Mouse (Mus musculus) cerebellum, postnatal 36 days (tissue): Measurements from ENCODE around the gene P3h2.

ENCODE experiments used
- DNase-seq, 2 experiments: peaks; one replicate each; pipeline ENCODE4 v3.0.0; 2021 to 2022; ENCODE audit warnings: mixed read lengths in 2 of 2

The P3h2 gene

GRCm38 (mm10) chr16:25977210-25977609 lies 128.4 kb downstream of the P3h2 start:
- no peak for DNase-seq

DNA sequence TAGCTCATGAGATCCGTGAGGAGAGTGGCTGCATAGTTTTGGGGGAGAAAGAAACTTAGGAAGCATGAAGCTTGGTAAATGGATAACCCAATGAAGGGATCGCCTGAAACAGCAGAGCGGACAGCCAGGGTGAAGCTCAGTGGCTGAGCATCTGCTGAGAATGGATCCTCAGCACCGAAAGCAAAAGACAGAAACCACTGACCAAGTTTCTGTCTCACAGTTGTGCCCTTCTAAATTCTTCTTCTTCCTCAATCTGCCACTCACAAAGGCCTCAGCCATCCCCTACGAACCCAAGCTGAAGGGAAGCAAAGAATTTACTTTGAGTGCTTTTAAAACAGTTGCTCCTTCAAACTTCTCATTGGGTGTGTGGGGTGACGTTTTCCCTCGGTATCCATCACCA lies 134.3 kb downstream of the P3h2 start:
- DNase-seq: no peak

DNA sequence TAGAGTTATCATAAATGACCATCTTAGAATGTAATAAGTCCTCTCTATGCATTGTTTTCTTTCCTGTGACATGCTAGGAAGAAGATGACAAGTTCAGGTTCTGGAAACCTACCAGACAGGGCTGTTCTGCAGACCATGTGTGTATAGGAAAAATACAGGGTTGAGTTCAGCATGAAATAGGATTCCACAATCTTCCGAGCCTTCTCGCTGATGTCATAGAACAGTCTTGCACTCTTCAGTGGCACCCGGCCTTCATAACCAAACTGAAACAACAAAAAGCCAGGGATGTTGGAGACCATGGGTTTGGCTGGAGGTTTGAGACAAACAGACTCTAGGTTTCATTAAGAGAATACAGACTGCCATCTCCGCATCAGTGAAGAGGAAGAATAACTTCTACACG lies 134.9 kb downstream of the P3h2 start:
- no peak for DNase-seq

DNA sequence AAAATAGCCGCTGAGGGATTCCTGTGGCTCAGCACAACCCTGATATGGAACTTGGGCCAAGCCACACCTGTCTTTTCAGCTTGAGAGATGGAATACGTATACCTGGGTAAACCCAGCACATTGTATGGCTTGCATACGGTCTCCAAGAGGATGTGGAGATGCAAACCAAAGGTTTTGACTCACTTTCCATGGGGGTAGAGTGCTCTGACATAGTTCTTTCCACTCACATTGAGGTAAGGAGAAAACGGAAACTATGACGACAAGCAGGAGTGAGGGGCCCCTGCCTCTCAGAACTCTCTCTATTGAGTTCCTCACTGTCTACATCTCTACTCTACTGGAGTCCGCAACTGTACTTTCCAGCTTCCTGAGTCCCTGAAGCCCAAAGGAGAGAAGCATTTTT lies 135.4 kb downstream of the P3h2 start:
- DNase-seq: no peak

- peak; percentile 28 to 64 for DNase-seq
Observed at GRCm38 (mm10) chr16:25967297-25967696, 138.3 kb downstream of the P3h2 start.

GRCm38 (mm10) chr16:25963856-25964255 lies 141.7 kb downstream of the P3h2 start:
- DNase-seq: peak; percentile 23 to 51

DNA sequence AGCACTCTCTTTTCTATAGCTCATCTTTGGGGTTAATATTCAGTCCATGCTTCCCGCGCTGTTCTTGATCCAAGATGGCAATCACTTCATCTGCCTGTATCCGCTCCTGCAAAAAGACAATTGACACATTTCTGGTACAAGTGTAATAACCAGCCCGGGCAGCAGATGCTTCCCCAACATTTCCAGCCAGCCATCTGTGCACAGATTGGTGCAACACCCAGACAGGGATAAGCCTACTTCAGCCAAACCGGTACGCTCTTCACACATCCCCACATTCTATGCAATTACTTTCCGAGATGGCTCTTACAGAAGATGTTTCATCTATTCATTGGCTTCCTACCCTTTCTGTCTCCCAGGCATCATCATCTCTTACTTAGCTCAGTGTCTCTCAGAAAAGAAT lies 145.2 kb downstream of the P3h2 start:
- peak in 1 of 2 experiments; percentile 7 for DNase-seq

- DNase-seq: no peak
Observed at GRCm38 (mm10) chr16:25959929-25960328, 145.7 kb downstream of the P3h2 start.

DNA sequence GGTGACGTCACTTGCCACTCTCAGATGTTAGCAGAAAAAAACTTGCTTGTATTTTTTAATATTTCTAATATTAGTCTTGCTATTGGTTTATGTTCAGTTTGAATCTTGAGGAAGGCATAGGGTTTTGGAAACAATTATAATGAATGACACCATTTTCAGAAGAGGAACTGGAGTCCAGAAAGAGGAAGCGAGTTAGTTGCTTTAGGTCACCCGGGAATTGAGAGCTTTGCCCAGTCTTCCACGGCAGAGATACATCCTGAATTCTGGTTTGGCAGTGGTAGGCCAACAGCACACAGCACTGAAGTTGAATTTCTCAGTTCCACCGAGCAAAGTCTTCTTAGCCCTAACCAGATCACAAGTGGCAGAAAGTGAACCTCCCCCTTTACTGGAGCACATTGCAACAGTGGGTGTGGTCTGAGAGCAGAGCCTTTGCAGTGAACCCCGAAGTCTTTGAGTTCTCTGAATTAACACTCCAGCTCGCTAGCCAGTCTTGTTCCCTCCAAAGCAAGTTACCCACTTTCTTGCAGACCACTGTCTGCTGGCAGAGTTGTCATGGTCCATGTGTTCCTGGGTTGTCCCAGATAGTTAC lies 146.8 kb downstream of the P3h2 start:
- DNase-seq: no peak

- no peak for DNase-seq
Observed at GRCm38 (mm10) chr16:25958213-25958612, 147.4 kb downstream of the P3h2 start.

GRCm38 (mm10) chr16:25956831-25957230 lies 148.8 kb downstream of the P3h2 start:
- DNase-seq: no peak

DNA sequence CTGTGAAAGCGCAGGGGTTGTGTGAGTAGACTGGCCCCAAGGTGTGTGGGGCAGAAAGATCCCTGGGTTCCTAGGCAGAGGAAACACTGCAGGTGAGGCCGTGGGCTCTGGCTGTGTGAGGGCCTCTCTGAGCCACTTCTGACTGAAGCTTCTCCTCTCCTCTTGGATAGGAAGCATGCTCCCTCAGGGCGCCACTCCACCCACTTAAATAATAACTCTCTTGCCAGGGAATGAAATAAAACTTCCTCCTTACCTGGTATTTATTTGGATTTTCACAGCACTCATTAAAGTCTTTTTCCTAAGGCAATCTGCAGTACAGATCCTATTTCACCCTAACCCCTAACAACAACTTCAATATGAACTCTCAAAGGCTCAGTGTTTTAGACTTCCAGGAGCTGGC lies 151.0 kb downstream of the P3h2 start:
- DNase-seq: no peak

DNA sequence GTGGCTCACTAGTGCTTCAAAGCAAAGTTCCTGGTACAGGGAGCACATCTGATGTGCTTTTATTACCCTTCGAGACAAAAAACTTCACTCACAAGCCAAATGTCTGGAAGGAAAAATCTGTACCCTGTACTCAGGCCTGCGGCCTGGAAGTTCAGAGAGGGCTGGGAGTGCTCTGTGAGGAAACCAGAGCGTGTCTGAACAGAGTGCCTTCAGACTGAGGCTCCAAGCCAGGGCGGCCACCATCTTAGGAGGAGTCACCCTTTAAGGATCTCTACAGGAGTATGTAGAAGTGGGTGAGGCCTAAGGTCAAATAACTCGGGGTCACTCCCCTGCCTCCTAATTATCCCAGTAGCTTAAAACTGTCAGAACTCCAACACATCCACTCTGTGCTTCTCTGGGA lies 152.2 kb downstream of the P3h2 start:
- no peak for DNase-seq

- DNase-seq: no peak
Observed at GRCm38 (mm10) chr16:25952005-25952404, 153.6 kb downstream of the P3h2 start.

DNA sequence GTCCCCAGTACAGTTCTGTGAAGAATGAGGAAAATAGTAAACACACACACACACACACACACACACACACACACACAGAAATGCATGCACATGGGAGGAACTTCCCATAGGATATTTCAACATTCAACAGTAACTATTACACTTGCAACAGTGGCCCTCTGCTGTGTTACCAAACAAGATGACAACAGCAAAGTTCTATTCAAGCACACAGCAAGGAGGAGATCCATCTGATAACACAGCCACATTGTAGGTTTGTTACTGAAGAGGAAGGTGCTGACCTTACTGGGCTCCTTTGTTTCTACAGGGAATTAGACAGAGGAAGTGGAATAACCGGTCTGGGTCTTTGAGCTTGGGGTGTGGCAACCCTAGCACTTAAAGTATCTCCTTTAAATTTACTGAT lies 157.5 kb downstream of the P3h2 start:
- no peak for DNase-seq

DNA sequence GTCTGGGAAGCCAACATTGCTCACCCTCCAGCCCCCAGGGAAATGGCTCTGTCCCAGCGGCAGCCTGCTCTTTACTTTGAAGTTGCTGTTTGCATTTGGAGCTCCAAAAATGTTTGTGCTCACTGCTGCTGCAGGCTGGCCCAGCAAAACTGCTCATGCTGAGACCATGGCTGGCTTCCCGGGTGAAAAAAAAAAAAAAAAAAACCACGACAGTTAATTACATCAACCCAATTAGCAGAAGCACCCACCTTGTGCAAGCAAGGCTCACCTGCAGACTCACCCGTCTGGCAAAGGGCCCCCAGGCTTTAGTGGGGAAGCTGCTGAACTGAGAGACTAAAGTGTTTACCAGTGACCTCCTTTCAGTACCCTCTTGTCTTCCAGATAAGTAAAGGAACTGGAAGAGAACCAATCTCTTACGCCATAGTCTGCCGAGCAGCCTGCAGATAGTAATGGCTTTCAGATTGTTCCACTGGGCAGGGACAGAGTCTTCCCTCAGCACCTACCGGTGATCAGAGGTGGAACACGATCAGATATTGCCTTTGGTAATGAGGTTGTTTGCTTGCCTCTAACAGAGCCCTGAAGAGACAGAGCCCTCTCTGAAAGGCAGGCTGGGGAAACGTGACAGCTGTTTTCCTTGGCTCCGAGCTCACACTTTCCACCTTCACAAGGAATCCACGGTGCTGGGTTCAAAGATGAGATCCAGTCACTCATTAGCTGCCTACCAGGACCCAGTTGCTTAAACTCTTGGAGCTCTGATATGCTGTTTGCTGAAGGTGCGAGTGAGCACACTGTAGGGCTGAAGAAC lies 160.2 kb downstream of the P3h2 start:
- DNase-seq: peak; percentile 33 to 42

GRCm38 (mm10) chr16:25942261-25942660 lies 163.3 kb downstream of the P3h2 start:
- DNase-seq: no peak

DNA sequence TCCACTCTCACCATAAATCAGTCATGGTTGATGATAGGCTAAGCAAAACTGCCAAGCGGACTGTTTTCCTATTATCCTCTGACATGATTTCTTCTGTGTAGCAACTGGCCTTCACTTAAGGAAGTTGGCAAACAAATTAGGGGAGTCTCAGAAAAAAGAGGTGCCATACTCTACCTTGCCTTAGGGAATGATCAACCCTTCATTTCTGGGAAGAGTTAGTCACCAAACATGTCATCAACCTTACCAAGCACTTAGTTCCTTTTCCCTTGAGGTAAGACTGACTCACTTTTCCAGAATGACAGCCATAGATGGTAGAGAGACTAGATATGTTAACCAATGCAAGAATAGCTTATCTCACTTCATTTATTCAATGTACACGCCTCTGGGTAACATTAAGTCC lies 171.4 kb downstream of the P3h2 start:
- DNase-seq: no peak

DNA sequence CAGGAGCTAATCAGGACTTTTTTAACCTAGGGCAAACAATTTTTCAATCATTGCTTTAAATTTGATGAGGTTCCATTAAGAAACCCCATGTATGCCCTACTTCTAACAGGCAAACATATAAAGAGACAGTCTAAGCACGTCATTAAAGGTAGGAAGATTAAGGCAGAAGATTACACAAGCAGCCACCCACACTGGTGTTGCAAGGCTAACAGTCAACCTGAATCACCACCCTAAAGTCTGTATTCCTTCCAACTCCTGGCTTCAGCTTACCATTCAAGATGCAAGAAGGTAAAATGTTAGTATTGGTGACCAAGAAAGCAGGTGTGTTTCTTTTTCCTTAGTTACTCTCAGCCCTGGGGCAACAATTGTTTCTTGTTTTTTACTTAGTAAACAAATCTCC lies 193.4 kb downstream of the P3h2 start:
- no peak for DNase-seq
